Mouse (Mus musculus): ENCODE data around the gene 1110065P20Rik. TPM values are rescaled to one million over a fixed set of nuclear protein-coding genes. Genes with fewer than 3 reads are reported as not detected.

Gene 1110065P20Rik
- polyA plus RNA-seq (2012), result 19.1 and 21.9 TPM in 2 replicates

GRCm38 (mm10) chr4:124850933-124851658, at the start of gene 1110065P20Rik:
1110065P20Rik (minus strand) TSS chr4:124851196.

GRCm38 (mm10) chr4:124880599-124880998, 29.6 kb upstream of the 1110065P20Rik start, which contains the start of gene Epha10:
Epha10 (plus strand) TSS chr4:124880899.

GRCm38 (mm10) chr4:124861283-124862188, 10.5 kb upstream of the 1110065P20Rik start, which contains the start of gene Maneal:
Maneal (minus strand) TSS chr4:124862171.

GRCm38 (mm10) chr4:124850261-124850913, 609 bp downstream of the 1110065P20Rik start, which contains the start of gene Yrdc:
Yrdc (plus strand) TSS chr4:124850679.

GRCm38 (mm10) chr4:124801552-124802308, 49.3 kb downstream of the 1110065P20Rik start, which contains the start of gene Mtf1:
Mtf1 (plus strand) TSS chr4:124802104.

Other genes with a start within 250 kb of the 1110065P20Rik start
- gene 3100002H09Rik, start 240.4 kb downstream of the 1110065P20Rik start, polyA plus RNA-seq (2012), result not detected in 2 replicates
- gene Pou3f1, start 194.4 kb downstream of the 1110065P20Rik start, polyA plus RNA-seq (2012), result 0.78 and 1.6 TPM in 2 replicates
- gene Utp11, start 157.6 kb downstream of the 1110065P20Rik start, polyA plus RNA-seq (2012), result 14.8 and 16.0 TPM in 2 replicates
- 11.6 and 18.3 TPM in 2 replicates for gene Fhl3, start 150.5 kb downstream of the 1110065P20Rik start, polyA plus RNA-seq (2012)
- 34.1 and 42.5 TPM in 2 replicates for gene Sf3a3, start 136.4 kb downstream of the 1110065P20Rik start, polyA plus RNA-seq (2012)
- 15.0 and 25.5 TPM in 2 replicates for gene Inpp5b, start 109.3 kb downstream of the 1110065P20Rik start, polyA plus RNA-seq (2012)
- gene Mtf1, start 49.1 kb downstream of the 1110065P20Rik start, polyA plus RNA-seq (2012), result 15.6 and 16.6 TPM in 2 replicates
- gene Yrdc, start 517 bp downstream of the 1110065P20Rik start, polyA plus RNA-seq (2012), result 21.5 and 26.6 TPM in 2 replicates
- 0.03 and 0.14 TPM in 2 replicates for gene Maneal, start 11.0 kb upstream of the 1110065P20Rik start, polyA plus RNA-seq (2012)
- not detected in 2 replicates for gene Epha10, start 29.7 kb upstream of the 1110065P20Rik start, polyA plus RNA-seq (2012)
- 2.3 and 2.9 TPM in 2 replicates for gene 9930104L06Rik, start 85.9 kb upstream of the 1110065P20Rik start, polyA plus RNA-seq (2012)
- gene Cdca8, start 88.1 kb upstream of the 1110065P20Rik start, polyA plus RNA-seq (2012), result 83.2 and 92.9 TPM in 2 replicates
- gene Rspo1, start 135.2 kb upstream of the 1110065P20Rik start, polyA plus RNA-seq (2012), result 4.2 and 4.8 TPM in 2 replicates
- gene Gnl2, start 165.4 kb upstream of the 1110065P20Rik start, polyA plus RNA-seq (2012), result 59.0 and 68.2 TPM in 2 replicates
- gene Dnali1, start 214.5 kb upstream of the 1110065P20Rik start, polyA plus RNA-seq (2012), result not detected in 2 replicates
- 26.4 and 36.3 TPM in 2 replicates for gene Snip1, start 215.5 kb upstream of the 1110065P20Rik start, polyA plus RNA-seq (2012)
- 93.8 and 136 TPM in 2 replicates for gene Meaf6, start 233.9 kb upstream of the 1110065P20Rik start, polyA plus RNA-seq (2012)